Mouse (Mus musculus) forebrain, postnatal 0 days (tissue): ENCODE data around the gene Vps9d1. TPM values are rescaled to one million over a fixed set of nuclear protein-coding genes. Genes with fewer than 3 reads are reported as not detected.

ENCODE experiments used
- ATAC-seq: fragments of 200-750 bp; cut with Nextera tagmentation; 2 replicates; pipeline ENCODE4 v1.8.0; 2017; ENCODE audit warnings: mild to moderate bottlenecking, moderate library complexity
- DNase-seq: peaks from one replicate; pipeline ENCODE4 v3.0.0-alpha.2; 2015
- H3K27ac ChIP-seq: fragments of 300-500 bp; sonication (generic); 2 replicates; pipeline ENCODE4 v1.5.1; 2014; ENCODE audit warnings: low read depth, mild to moderate bottlenecking, antibody characterized with exemption, low read length, moderate library complexity, mixed read lengths
- H3K27me3 ChIP-seq: fragments of 300-500 bp; sonication (generic); 2 replicates; pipeline ENCODE4 v1.6.1; 2014; ENCODE audit warnings: mild to moderate bottlenecking, low read length, mixed read lengths; ENCODE audit not compliant: insufficient read depth
- H3K36me3 ChIP-seq: fragments of 300-500 bp; sonication (generic); 2 replicates; pipeline ENCODE4 v1.6.1; 2014; ENCODE audit warnings: mild to moderate bottlenecking, moderate library complexity; ENCODE audit not compliant: insufficient read depth
- H3K4me1 ChIP-seq: fragments of 300-500 bp; sonication (generic); 2 replicates; pipeline ENCODE4 v1.6.1; 2014; ENCODE audit warnings: antibody characterized with exemption; ENCODE audit not compliant: insufficient read depth
- H3K4me2 ChIP-seq: fragments of 300-500 bp; sonication (generic); 2 replicates; pipeline ENCODE4 v1.6.1; 2014; ENCODE audit warnings: low read depth, mild to moderate bottlenecking, moderate library complexity
- H3K4me3 ChIP-seq: fragments of 300-500 bp; sonication (generic); 2 replicates; pipeline ENCODE4 v1.5.1; 2014; ENCODE audit warnings: low read depth, low read length, mixed read lengths
- H3K9ac ChIP-seq: fragments of 300-500 bp; sonication (generic); 2 replicates; pipeline ENCODE4 v1.6.1; 2014; ENCODE audit warnings: mild to moderate bottlenecking
- H3K9me3 ChIP-seq: fragments of 300-500 bp; sonication (generic); 2 replicates; pipeline ENCODE4 v1.6.1; 2016; ENCODE audit warnings: low read length
- CTCF ChIP-seq: sonication (generic); IDR thresholded peaks from 2 replicates; pipeline ENCODE4 v1.5.1; 2016; ENCODE audit warnings: antibody characterized with exemption, control low read depth, low read depth
- whole genome bisulfite sequencing: fragments of 180-500 bp; shearing (Covaris S2); extraction: QIAGEN DNeasy Blood & Tissue Kit; methylation state at CpG from one replicate; pipeline ENCODE4 v1.1.7; 2014; 5-methylcytosine and 5-hydroxymethylcytosine counted together
- polyA plus RNA-seq: library from polyadenylated mRNA; unstranded; fragments of >200 nt; fragmentation: Nextera tagmentation; extraction: Ambion mirVana; gene quantifications from 2 replicates; pipeline ENCODE4 v1.2.1, GENCODE M21; 2015
- total RNA-seq: library from RNA; depleted of rRNA; stranded (reverse); fragments of >200 nt; gene quantifications from 2 replicates; pipeline ENCODE4 v1.2.3, GENCODE M21; 2014; rRNA removed

Vps9d1 gene
- total RNA-seq (54.4 and 94.6 TPM in 2 replicates), polyA plus RNA-seq (44.8 and 54.3 TPM in 2 replicates)

GRCm38 (mm10) chr8:123254099-123254885 lies at the start of gene Vps9d1, which contains the start of gene Zfp276:
Gene Vps9d1, minus strand, starts transcription at chr8:123254348.
Gene Zfp276, plus strand, starts transcription at chr8:123254195.
- WGBS = 3% methylated on average over 92 of the region's 99 CpGs
- peak within 1 kb of the TSS; percentile 88 for H3K4me2 ChIP-seq
- no peak; the same call in 1 of the 2 replicates for TF ChIP-seq CTCF
- peaks cover 10% of the 10 kb centered on the region for H3K4me1 ChIP-seq
- peak within 1 kb of the TSS; percentile 85 for H3K9ac ChIP-seq
- H3K9me3 ChIP-seq = no peaks in the 10 kb centered on the region
- peak; percentile 90 for DNase-seq
- peak within 1 kb of the TSS; percentile 95 for H3K4me3 ChIP-seq
- H3K27me3 ChIP-seq = no peaks in the 10 kb centered on the region
- ATAC-seq = peak; percentile 98
- peak within 1 kb of the TSS; percentile 84 for H3K27ac ChIP-seq
- peaks cover 50% of the 10 kb centered on the region for H3K36me3 ChIP-seq

GRCm38 (mm10) chr8:123298301-123298700 lies 44.2 kb upstream of the Vps9d1 start:
- H3K36me3 ChIP-seq = no peaks in the 10 kb centered on the region
- no peak overlapping the region for H3K9ac ChIP-seq
- DNase-seq (no peak), ATAC-seq (no peak)
- no peaks in the 10 kb centered on the region for H3K4me1 ChIP-seq
- 96% methylated on average over 11 of the region's 11 CpGs for WGBS
- H3K4me3 ChIP-seq = no peak overlapping the region
- no peaks in the 10 kb centered on the region for H3K27me3 ChIP-seq
- no peaks in the 10 kb centered on the region for H3K9me3 ChIP-seq
- H3K27ac ChIP-seq = no peak overlapping the region
- TF ChIP-seq CTCF = no peak
- H3K4me2 ChIP-seq = no peak overlapping the region

- Histone ChIP-seq H3K4me2 (no peak overlapping the region), H3K27me3 (no peaks in the 10 kb centered on the region), H3K9me3 (no peaks in the 10 kb centered on the region), H3K4me3 (no peak overlapping the region), H3K36me3 (no peaks in the 10 kb centered on the region), H3K4me1 (no peaks in the 10 kb centered on the region), H3K27ac (no peak overlapping the region), H3K9ac (no peak overlapping the region)
- WGBS = 86% methylated on average over 2 of the region's 2 CpGs
- ATAC-seq (no peak), DNase-seq (no peak)
- TF ChIP-seq CTCF = no peak
Observed at GRCm38 (mm10) chr8:123292785-123293184, 38.6 kb upstream of the Vps9d1 start.

GRCm38 (mm10) chr8:123292281-123292680 lies 38.1 kb upstream of the Vps9d1 start:
- Histone ChIP-seq H3K36me3 (no peaks in the 10 kb centered on the region), H3K4me2 (no peak overlapping the region), H3K27me3 (no peaks in the 10 kb centered on the region), H3K4me1 (no peaks in the 10 kb centered on the region), H3K9ac (no peak overlapping the region), H3K4me3 (no peak overlapping the region), H3K9me3 (no peaks in the 10 kb centered on the region), H3K27ac (no peak overlapping the region)
- ATAC-seq = no peak
- no peak for DNase-seq
- TF ChIP-seq CTCF = no peak
- WGBS = 93% methylated on average over 3 of the region's 3 CpGs

GRCm38 (mm10) chr8:123291716-123292115 lies 37.6 kb upstream of the Vps9d1 start:
- Histone ChIP-seq H3K27me3 (no peaks in the 10 kb centered on the region), H3K36me3 (no peaks in the 10 kb centered on the region), H3K27ac (no peak overlapping the region), H3K4me3 (no peak overlapping the region), H3K9ac (no peak overlapping the region), H3K9me3 (no peaks in the 10 kb centered on the region), H3K4me1 (no peaks in the 10 kb centered on the region), H3K4me2 (no peak overlapping the region)
- TF ChIP-seq CTCF = no peak
- 94% methylated on average over 8 of the region's 8 CpGs for WGBS
- ATAC-seq (no peak), DNase-seq (no peak)

GRCm38 (mm10) chr8:123290679-123291078 lies 36.5 kb upstream of the Vps9d1 start:
- TF ChIP-seq CTCF = no peak
- H3K9ac ChIP-seq = no peak overlapping the region
- DNase-seq (no peak), ATAC-seq (no peak)
- H3K4me3 ChIP-seq = no peak overlapping the region
- no peaks in the 10 kb centered on the region for H3K36me3 ChIP-seq
- WGBS = 92% methylated on average over 8 of the region's 8 CpGs
- no peaks in the 10 kb centered on the region for H3K9me3 ChIP-seq
- no peaks in the 10 kb centered on the region for H3K4me1 ChIP-seq
- H3K27me3 ChIP-seq = no peaks in the 10 kb centered on the region
- H3K27ac ChIP-seq = no peak overlapping the region
- no peak overlapping the region for H3K4me2 ChIP-seq

GRCm38 (mm10) chr8:123290166-123290565 lies 36.0 kb upstream of the Vps9d1 start:
- DNase-seq (peak; percentile 23), ATAC-seq (no peak)
- Histone ChIP-seq H3K9me3 (no peaks in the 10 kb centered on the region), H3K4me3 (no peak overlapping the region), H3K4me2 (no peak overlapping the region), H3K4me1 (no peaks in the 10 kb centered on the region), H3K36me3 (no peaks in the 10 kb centered on the region), H3K27me3 (no peaks in the 10 kb centered on the region), H3K9ac (no peak overlapping the region), H3K27ac (no peak overlapping the region)
- TF ChIP-seq CTCF = peak; percentile 57
- 69% methylated on average over 4 of the region's 4 CpGs for WGBS
